Mouse (Mus musculus): ENCODE measurements around the gene P2ry14. TPM values are rescaled to one million over a fixed set of nuclear protein-coding genes. Genes with fewer than 3 reads are reported as not detected.

The P2ry14 gene
- polyA plus RNA-seq, 1 experiment, result 5.3 TPM

- TF ChIP-seq POLR2A (IDR thresholded peaks at IDR 0.05; ENCODE audit: control insufficient read depth, extremely low read depth, insufficient read depth, low read length, poor library complexity), result no peak
- TF ChIP-seq CTCF (IDR thresholded peaks at IDR 0.05; ENCODE audit: borderline replicate concordance, control insufficient read depth, extremely low read depth, insufficient read depth, low read length, poor library complexity), result no peak
Measured at GRCm38 (mm10) chr3:59169921-59170627, 16.7 kb upstream of the P2ry14 start.

GRCm38 (mm10) chr3:59169215-59169614 lies 15.8 kb upstream of the P2ry14 start:
- 86% methylated on average over 4 of the region's 4 CpGs for WGBS
- Histone ChIP-seq H3K4me1 (replicated peaks; ENCODE audit: control insufficient read depth, insufficient read depth, low read length) (no peaks in the 10 kb centered on the region), H3K27ac (ENCODE audit: control insufficient read depth, insufficient read depth, low read length) (no peak overlapping the region), H3K4me3 (ENCODE audit: control insufficient read depth, insufficient read depth, low read length) (no peak overlapping the region), H3K27me3 (ENCODE audit: control insufficient read depth, insufficient read depth, low read length) (no peaks in the 10 kb centered on the region), H3K36me3 (ENCODE audit: control insufficient read depth, insufficient read depth, low read length) (no peaks in the 10 kb centered on the region)
- DNase-seq, result no peak
- TF ChIP-seq CTCF (IDR thresholded peaks at IDR 0.05; ENCODE audit: borderline replicate concordance, control insufficient read depth, extremely low read depth, insufficient read depth, low read length, poor library complexity) (no peak), POLR2A (IDR thresholded peaks at IDR 0.05; ENCODE audit: control insufficient read depth, extremely low read depth, insufficient read depth, low read length, poor library complexity) (no peak)

More at GRCm38 (mm10) chr3:59169921-59170627, 16.7 kb upstream of the P2ry14 start:
- Histone ChIP-seq H3K27me3 (ENCODE audit: control insufficient read depth, insufficient read depth, low read length) (no peaks in the 10 kb centered on the region), H3K4me1 (replicated peaks; ENCODE audit: control insufficient read depth, insufficient read depth, low read length) (no peaks in the 10 kb centered on the region), H3K27ac (ENCODE audit: control insufficient read depth, insufficient read depth, low read length) (no peak overlapping the region), H3K36me3 (ENCODE audit: control insufficient read depth, insufficient read depth, low read length) (no peaks in the 10 kb centered on the region), H3K4me3 (ENCODE audit: control insufficient read depth, insufficient read depth, low read length) (no peak overlapping the region)
- 90% methylated on average over 2 of the region's 2 CpGs for WGBS
- DNase-seq, result no peak

- H3K27ac ChIP-seq (ENCODE audit: control insufficient read depth, insufficient read depth, low read length), result no peak overlapping the region
- 69% methylated on average over 6 of the region's 6 CpGs for WGBS
Measured at GRCm38 (mm10) chr3:59168476-59168875, 15.1 kb upstream of the P2ry14 start.

GRCm38 (mm10) chr3:59167417-59168054 lies 14.1 kb upstream of the P2ry14 start:
- no peak overlapping the region for H3K27ac ChIP-seq (ENCODE audit: control insufficient read depth, insufficient read depth, low read length)
- WGBS, result 93% methylated on average over 2 of the region's 2 CpGs
- DNase-seq, result no peak
- no peak for TF ChIP-seq CTCF (IDR thresholded peaks at IDR 0.05; ENCODE audit: borderline replicate concordance, control insufficient read depth, extremely low read depth, insufficient read depth, low read length, poor library complexity)
- TF ChIP-seq POLR2A (IDR thresholded peaks at IDR 0.05; ENCODE audit: control insufficient read depth, extremely low read depth, insufficient read depth, low read length, poor library complexity), result no peak
- no peak overlapping the region for H3K4me3 ChIP-seq (ENCODE audit: control insufficient read depth, insufficient read depth, low read length)
- no peaks in the 10 kb centered on the region for H3K27me3 ChIP-seq (ENCODE audit: control insufficient read depth, insufficient read depth, low read length)
- no peaks in the 10 kb centered on the region for H3K4me1 ChIP-seq (replicated peaks; ENCODE audit: control insufficient read depth, insufficient read depth, low read length)
- H3K36me3 ChIP-seq (ENCODE audit: control insufficient read depth, insufficient read depth, low read length), result no peaks in the 10 kb centered on the region

More at GRCm38 (mm10) chr3:59168476-59168875, 15.1 kb upstream of the P2ry14 start:
- H3K4me1 ChIP-seq (replicated peaks; ENCODE audit: control insufficient read depth, insufficient read depth, low read length), result no peaks in the 10 kb centered on the region
- H3K27me3 ChIP-seq (ENCODE audit: control insufficient read depth, insufficient read depth, low read length), result no peaks in the 10 kb centered on the region
- no peak overlapping the region for H3K4me3 ChIP-seq (ENCODE audit: control insufficient read depth, insufficient read depth, low read length)
- no peaks in the 10 kb centered on the region for H3K36me3 ChIP-seq (ENCODE audit: control insufficient read depth, insufficient read depth, low read length)
- TF ChIP-seq POLR2A (IDR thresholded peaks at IDR 0.05; ENCODE audit: control insufficient read depth, extremely low read depth, insufficient read depth, low read length, poor library complexity), result no peak
- TF ChIP-seq CTCF (IDR thresholded peaks at IDR 0.05; ENCODE audit: borderline replicate concordance, control insufficient read depth, extremely low read depth, insufficient read depth, low read length, poor library complexity), result no peak
- peak; percentile 22 for DNase-seq

- Histone ChIP-seq H3K4me3 (ENCODE audit: control insufficient read depth, insufficient read depth, low read length) (no peak overlapping the region), H3K4me1 (replicated peaks; ENCODE audit: control insufficient read depth, insufficient read depth, low read length) (no peaks in the 10 kb centered on the region), H3K36me3 (ENCODE audit: control insufficient read depth, insufficient read depth, low read length) (no peaks in the 10 kb centered on the region), H3K27ac (ENCODE audit: control insufficient read depth, insufficient read depth, low read length) (no peak overlapping the region), H3K27me3 (ENCODE audit: control insufficient read depth, insufficient read depth, low read length) (no peaks in the 10 kb centered on the region)
- WGBS, result 65% methylated on average over 1 of the region's 1 CpGs
- TF ChIP-seq CTCF (IDR thresholded peaks at IDR 0.05; ENCODE audit: borderline replicate concordance, control insufficient read depth, extremely low read depth, insufficient read depth, low read length, poor library complexity), result no peak
- TF ChIP-seq POLR2A (IDR thresholded peaks at IDR 0.05; ENCODE audit: control insufficient read depth, extremely low read depth, insufficient read depth, low read length, poor library complexity), result no peak
- no peak for DNase-seq
Measured at GRCm38 (mm10) chr3:59160465-59160864, 7.0 kb upstream of the P2ry14 start.

- no peak for TF ChIP-seq POLR2A (IDR thresholded peaks at IDR 0.05; ENCODE audit: control insufficient read depth, extremely low read depth, insufficient read depth, low read length, poor library complexity)
- no peak for TF ChIP-seq CTCF (IDR thresholded peaks at IDR 0.05; ENCODE audit: borderline replicate concordance, control insufficient read depth, extremely low read depth, insufficient read depth, low read length, poor library complexity)
- Histone ChIP-seq H3K4me1 (replicated peaks; ENCODE audit: control insufficient read depth, insufficient read depth, low read length) (no peaks in the 10 kb centered on the region), H3K27ac (ENCODE audit: control insufficient read depth, insufficient read depth, low read length) (no peak overlapping the region), H3K27me3 (ENCODE audit: control insufficient read depth, insufficient read depth, low read length) (no peaks in the 10 kb centered on the region), H3K36me3 (ENCODE audit: control insufficient read depth, insufficient read depth, low read length) (no peaks in the 10 kb centered on the region), H3K4me3 (ENCODE audit: control insufficient read depth, insufficient read depth, low read length) (no peak overlapping the region)
- WGBS, result 62% methylated on average over 5 of the region's 5 CpGs
- DNase-seq, result no peak
Measured at GRCm38 (mm10) chr3:59157048-59157447, 3.6 kb upstream of the P2ry14 start.
